Comparison of ENCODE assay signal across 25 mouse cellular contexts in the genomic region with DNA sequence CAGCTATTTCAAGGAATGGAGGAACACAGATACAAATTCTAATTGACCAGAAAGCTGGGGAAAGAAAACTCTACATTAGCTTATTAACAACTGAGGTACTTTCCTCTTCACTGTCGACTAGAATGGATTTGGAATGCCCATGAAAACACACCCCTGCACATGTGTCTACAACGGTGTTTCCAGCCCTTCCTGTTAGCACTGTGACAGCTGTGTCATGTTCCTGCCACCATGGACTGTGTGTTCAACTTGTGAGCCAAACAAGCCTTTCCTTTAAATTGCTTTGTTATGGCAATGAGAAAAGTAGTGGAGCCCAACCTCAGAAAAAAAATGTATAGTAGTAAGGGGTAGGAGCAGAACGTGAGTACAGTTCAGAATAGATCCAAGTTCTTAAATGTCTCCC. TPM values are rescaled to one million over a fixed set of nuclear protein-coding genes. Genes with fewer than 3 reads are reported as not detected.
DNase-seq lines count a peak whose midpoint lies in the region; TF ChIP-seq lines count a peak whose summit lies in the region.
"Had no signal": no experiment of that assay in that cellular context is flagged by ENCODE, and none has a peak within 500 bp of the region (broad histone marks: within the 10 kb centered on the region; RNA-seq: fewer than 3 reads in every experiment).

No protein-coding gene starts in this region.

- H3K79me2 ChIP-seq in heart, adult 2 months (replicated peaks; ENCODE audit: control insufficient read depth, insufficient read depth, low read length) = peaks cover 7% of the 10 kb centered on the region

- H3K9ac ChIP-seq in heart, adult 2 months (ENCODE audit: low read depth, low read length) = no peak overlapping the region
- H3K9ac ChIP-seq: forebrain, embryonic 15.5 days; heart, embryonic 13.5 days; hindbrain, embryonic 15.5 days; limb, embryonic 15.5 days; liver, embryonic 14.5 days; midbrain, embryonic 15.5 days; neural tube, embryonic 13.5 days had no signal

- DNase-seq in heart, adult 18-20 months = peak; percentile 9 to 23
- DNase-seq in heart, adult 2 months = no peak
- DNase-seq in testis, postnatal 10 days (ENCODE audit: low spot score) = no peak
- peak; percentile 70 for DNase-seq in lung, postnatal 14 days
- no peak for DNase-seq in frontal cortex, postnatal 10 days (ENCODE audit: low spot score in 2 of 2)
- DNase-seq in spleen, adult 12 weeks (ENCODE audit: low spot score) = no peak
- DNase-seq: adrenal gland, postnatal 25 days; cerebellum, adult 9-10 months; gastrocnemius, postnatal 25 days; kidney, adult 2 months; left cerebral cortex, postnatal 4 days; retina, postnatal 1 day; right cerebral cortex, postnatal 25 days; thymus, adult 18-20 months; thymus, postnatal 36 days had no signal

- peaks cover 4% of the 10 kb centered on the region for H3K4me1 ChIP-seq in heart, adult 2 months (ENCODE audit: control insufficient read depth, insufficient read depth, low read length)
- no peaks in the 10 kb centered on the region for H3K4me1 ChIP-seq in testis, adult 2 months (ENCODE audit: control insufficient read depth, insufficient read depth, low read length)
- H3K4me1 ChIP-seq: hindbrain, embryonic 15.5 days; limb, embryonic 15.5 days; midbrain, embryonic 15.5 days; neural tube, embryonic 13.5 days had no signal

- H3K36me3 ChIP-seq in heart, adult 2 months (ENCODE audit: control insufficient read depth, insufficient read depth, low read length) = peaks cover 2% of the 10 kb centered on the region; the same call in 1 of the 2 replicates
- H3K36me3 ChIP-seq in testis, adult 2 months (ENCODE audit: control insufficient read depth, insufficient read depth, low read length) = no peaks in the 10 kb centered on the region
- H3K36me3 ChIP-seq: midbrain, embryonic 15.5 days had no signal

- intact Hi-C loops in heart, adult 2 months (cut with DNase I) = no loop called here

- no peak overlapping the region for H3K4me3 ChIP-seq in heart, adult 2 months
- H3K4me3 ChIP-seq in testis, adult 2 months (ENCODE audit: control insufficient read depth, low read depth, low read length) = no peak overlapping the region
- H3K4me3 ChIP-seq: forebrain, embryonic 15.5 days; heart, embryonic 13.5 days; hindbrain, embryonic 15.5 days; left cerebral cortex, adult 2 months; limb, embryonic 15.5 days; midbrain, embryonic 15.5 days; neural tube, embryonic 13.5 days had no signal

- H3K27ac ChIP-seq in heart, adult 2 months = no peak overlapping the region
- peak overlapping the region; percentile 48; the same call in 1 of the 2 replicates for H3K27ac ChIP-seq in testis, adult 2 months (ENCODE audit: control insufficient read depth, insufficient read depth, low read depth, low read length)
- H3K27ac ChIP-seq: forebrain, embryonic 15.5 days; heart, embryonic 13.5 days; hindbrain, embryonic 15.5 days; kidney, postnatal 0 days; left cerebral cortex, adult 2 months; limb, embryonic 15.5 days; liver, embryonic 14.5 days; midbrain, embryonic 15.5 days; neural tube, embryonic 13.5 days had no signal

- no peak for TF ChIP-seq POLR2A in heart, adult 2 months (IDR thresholded peaks at IDR 0.05; ENCODE audit: insufficient read depth, low read depth, low read length)
- no peak for TF ChIP-seq POLR2A in testis, adult 2 months (IDR thresholded peaks at IDR 0.05; ENCODE audit: control insufficient read depth, low read depth, low read length)

- 26% methylated on average over 3 of the region's 3 CpGs for WGBS in heart, adult 2 months

- no peak for TF ChIP-seq CTCF in heart, adult 2 months (IDR thresholded peaks at IDR 0.05)
- no peak for TF ChIP-seq CTCF in testis, adult 2 months (IDR thresholded peaks at IDR 0.05; ENCODE audit: control insufficient read depth, insufficient read depth, insufficient replicate concordance, low read depth, low read length)

- TF ChIP-seq EP300 in heart, adult 2 months (IDR thresholded peaks at IDR 0.05; ENCODE audit: insufficient read depth, low read depth, low read length) = no peak

- no peaks in the 10 kb centered on the region for H3K27me3 ChIP-seq in heart, adult 2 months (ENCODE audit: control insufficient read depth, insufficient read depth, low read length)
- no peaks in the 10 kb centered on the region for H3K27me3 ChIP-seq in testis, adult 2 months (ENCODE audit: control insufficient read depth, insufficient read depth, low read length)
- H3K27me3 ChIP-seq: forebrain, embryonic 15.5 days; heart, embryonic 13.5 days; hindbrain, embryonic 15.5 days; limb, embryonic 15.5 days; midbrain, embryonic 15.5 days; neural tube, embryonic 13.5 days had no signal

RNA-seq across cellular contexts. Expression of a gene that starts 25.9 kb away (rescaled TPM):
- 10 to 100 TPM; 11.7 to 12.5 TPM for total RNA-seq in heart, adult 18-20 months (2021)
- total RNA-seq in heart, adult 2 months (2021) = 10 to 100 TPM; 12.8 to 13.7 TPM
- polyA plus RNA-seq in heart, adult 2 months (2012; rRNA removed) = 3.6 and 7.8 TPM in 2 replicates
- 120 and 152 TPM in 2 replicates for polyA plus RNA-seq in testis, adult 2 months (2012; rRNA removed)

RNA-seq across cellular contexts. Expression of a gene that starts 30.9 kb away (rescaled TPM):
- 10 to 100 TPM; 34.4 to 39.9 TPM for total RNA-seq in heart, adult 18-20 months (2021)
- total RNA-seq in heart, adult 2 months (2021) = 10 to 100 TPM; 30.7 to 35.3 TPM
- polyA plus RNA-seq in heart, adult 2 months (2012; rRNA removed) = 49.1 and 54.5 TPM in 2 replicates
- 10.5 and 11.4 TPM in 2 replicates for polyA plus RNA-seq in testis, adult 2 months (2012; rRNA removed)

Comparison
In these comparisons a context has a peak if more than half of its experiments do, and no peak if none do; other contexts are left out.
1. DNase-seq: peak in heart, adult 18-20 months (2 of 2) and lung, postnatal 14 days (single experiment); none in heart, adult 2 months (0 of 2), testis, postnatal 10 days (single experiment), frontal cortex, postnatal 10 days (0 of 2) and spleen, adult 12 weeks (single experiment).